Mouse (Mus musculus): ENCODE measurements around the gene Foxa2.

DNA sequence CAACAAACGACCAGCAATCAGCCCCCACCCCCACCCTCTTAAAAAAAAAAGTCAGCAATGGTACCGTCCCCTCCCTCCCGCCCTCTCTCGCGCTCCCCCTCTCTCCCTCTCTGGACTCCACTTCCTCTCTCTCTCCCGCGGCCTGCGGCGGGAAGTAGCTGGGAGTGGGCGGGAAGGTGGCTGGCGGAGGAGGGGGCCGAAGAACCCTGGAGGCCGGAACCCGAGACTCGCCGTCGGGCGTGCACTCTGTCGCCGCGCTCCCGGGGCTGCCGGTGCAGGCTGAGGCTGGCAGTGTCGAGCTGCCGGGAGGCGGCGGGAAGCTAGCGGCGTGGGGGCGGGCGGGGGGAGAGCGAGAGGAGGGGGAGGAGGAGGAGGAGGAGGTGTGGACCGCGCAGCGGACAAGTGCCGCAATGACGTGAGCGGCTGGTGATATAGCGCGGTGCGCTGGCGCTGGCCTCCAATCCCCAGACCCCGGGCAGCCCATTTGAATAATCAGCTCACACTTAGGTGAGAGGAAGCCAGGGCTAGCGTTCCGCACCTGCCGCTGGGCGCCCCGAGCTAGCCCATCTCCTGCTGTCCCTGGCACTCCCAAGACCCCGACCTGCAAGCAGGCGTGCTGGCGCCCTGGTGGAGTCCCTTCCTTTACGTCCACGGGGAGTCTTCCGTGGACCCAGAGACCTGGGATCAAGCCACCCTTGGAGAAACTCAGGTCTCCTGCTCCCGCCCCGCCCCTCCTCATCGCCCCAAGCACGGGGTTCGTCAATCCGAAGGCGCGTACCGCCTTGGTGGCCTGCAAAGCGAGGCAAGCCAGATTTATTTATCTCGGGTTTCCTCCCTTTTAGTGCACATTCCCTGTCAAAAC, 601 bp downstream of the Foxa2 start:
- TF ChIP-seq CTCF (IDR thresholded peaks at IDR 0.05; ENCODE audit: low read depth), result no peak
- no peak for TF ChIP-seq EP300 (IDR thresholded peaks at IDR 0.05; ENCODE audit: low read depth)

All from liver, embryonic 14.5 days (tissue).